Mouse (Mus musculus) megakaryocyte, embryonic 14.5 days (primary cell): ENCODE results near the gene Fam163a.

Source experiments
- FLI1 ChIP-seq: IDR thresholded peaks from 2 replicates; pipeline ENCODE4 v1.6.1; 2012; ENCODE audit warnings: low read length, inconsistent platforms, mixed read lengths
- GATA1 ChIP-seq: IDR thresholded peaks from 3 replicates; pipeline ENCODE4 v1.6.1; 2012; ENCODE audit warnings: mixed read lengths, low read length, inconsistent platforms, borderline replicate concordance

DNA sequence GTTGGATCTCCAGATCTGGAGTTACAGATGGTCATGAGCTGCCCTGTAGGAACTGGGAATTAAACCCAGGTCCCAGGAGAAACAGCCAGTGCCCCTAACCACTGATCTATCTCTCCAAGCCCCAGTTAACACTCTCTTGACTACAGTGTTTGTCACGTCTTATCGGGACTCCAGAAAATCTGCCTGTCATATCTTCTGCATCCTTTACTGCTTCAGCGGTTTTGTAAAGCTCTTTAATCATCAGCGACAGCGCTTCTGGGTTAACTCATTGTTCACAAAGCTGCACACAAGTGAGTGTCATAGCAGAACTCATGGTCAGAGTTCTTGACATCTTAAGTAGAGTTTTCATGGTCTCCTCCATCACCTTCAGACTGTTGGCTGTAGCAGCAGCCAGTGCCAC lies 22.1 kb upstream of the Fam163a start:
- no peak for TF ChIP-seq FLI1
- TF ChIP-seq GATA1 = no peak
